Mouse (Mus musculus): Measurements from ENCODE around the gene Hic1.

Gene Hic1

GRCm38 (mm10) chr11:75169405-75170080 is at the start of gene Hic1:
Hic1 (minus strand) TSS chr11:75169519.
- no peak for DNase-seq (ENCODE audit: low read depth, low spot score)

DNA sequence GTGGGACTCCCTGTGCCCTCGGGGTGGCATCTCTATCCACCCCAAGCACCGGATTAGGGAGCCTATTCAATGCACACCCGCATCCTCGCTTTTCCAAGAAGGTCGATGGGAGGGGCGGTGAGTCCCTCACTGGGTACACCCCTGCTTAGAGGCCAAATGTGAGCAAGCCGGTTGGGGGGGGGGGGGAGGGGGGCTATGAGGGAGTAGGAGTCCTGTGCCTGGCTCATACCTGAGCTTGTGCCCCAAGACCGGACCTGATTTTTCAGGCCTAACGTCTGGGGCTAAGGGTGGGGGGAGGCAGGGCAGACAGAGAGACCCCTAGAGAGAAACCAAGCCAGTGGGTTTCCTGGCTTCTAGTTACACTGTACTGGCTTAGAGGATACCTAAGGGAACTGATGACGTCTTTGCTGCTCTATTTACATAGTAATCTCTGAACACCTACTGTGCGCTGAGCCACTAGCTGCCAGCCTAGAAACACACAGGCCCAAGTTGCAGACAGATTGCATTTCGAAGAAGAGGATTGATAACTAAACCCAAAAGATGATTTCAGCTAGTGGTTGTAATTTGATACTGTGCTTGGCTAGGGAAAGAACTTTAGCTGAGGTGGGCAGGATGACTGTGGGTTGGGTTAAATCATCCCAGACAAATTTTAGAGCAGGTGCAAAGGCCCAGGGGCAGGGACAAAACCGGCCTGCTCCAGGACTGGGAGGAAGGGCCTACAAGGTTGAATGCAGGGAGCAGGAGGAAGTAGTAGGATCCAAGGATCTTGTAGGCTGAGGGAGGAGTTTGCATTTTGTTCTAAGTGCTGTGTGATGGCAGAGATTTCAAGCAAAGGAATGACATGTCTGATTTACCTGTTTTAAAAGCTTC is 45.0 kb upstream of the Hic1 start:
- peak; percentile 59 for DNase-seq (ENCODE audit: low read depth, low spot score)

DNA sequence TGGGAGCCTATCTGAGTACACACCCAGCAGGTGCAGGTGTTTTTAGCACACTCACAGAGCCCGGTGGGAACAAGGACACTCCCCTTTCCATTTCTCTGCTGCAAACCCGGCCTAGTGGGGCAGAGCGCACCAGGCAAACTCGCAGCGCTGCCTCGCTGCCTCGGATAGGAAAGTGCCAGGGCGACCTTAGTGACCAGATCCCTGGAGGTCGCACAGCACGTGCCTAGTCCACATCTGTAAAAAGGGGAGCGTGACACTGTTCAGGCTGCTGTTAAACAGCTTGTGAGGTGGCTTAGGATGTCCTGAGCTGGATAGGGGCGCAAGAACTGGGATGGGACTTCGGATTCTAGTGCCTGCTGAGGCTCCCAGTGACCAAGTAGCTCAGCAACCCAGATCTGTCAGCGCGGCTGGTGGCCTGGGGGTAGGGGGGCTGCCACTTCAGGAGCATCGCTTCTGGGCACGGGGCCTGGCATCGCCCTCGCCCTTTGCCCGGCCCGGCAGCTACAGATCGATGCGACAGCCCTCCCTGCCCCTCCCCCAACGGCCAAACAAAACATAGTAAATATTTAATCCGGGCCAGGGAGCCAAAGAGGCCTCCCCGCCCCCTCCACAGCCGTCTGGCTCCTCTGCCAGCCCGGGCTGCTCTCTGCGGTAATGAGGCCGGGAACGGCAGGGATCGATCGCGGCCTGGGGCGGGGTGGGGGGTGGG is 44.2 kb upstream of the Hic1 start:
- peak; percentile 28 for DNase-seq (ENCODE audit: low read depth, low spot score)

DNA sequence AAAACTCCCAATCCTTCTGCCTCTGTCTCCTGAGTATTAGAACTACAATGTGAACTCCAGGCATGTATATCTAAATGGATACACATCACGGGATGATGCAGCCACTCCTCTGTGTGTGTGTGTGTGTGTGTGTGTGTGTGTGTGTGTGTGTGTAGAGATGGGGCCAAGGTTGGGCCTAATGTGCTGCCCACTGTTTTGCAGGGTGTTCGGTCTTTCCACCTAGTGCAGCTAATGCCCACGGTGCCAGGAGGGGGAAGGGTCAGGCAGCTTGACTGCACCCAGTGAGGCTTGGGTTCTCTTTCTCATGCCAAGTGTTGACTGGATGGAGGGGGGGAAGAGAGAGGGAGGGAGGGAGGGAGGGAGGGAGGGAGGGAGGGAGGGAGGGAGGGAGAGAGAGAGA is 43.6 kb upstream of the Hic1 start:
- no peak for DNase-seq (ENCODE audit: low read depth, low spot score)

DNA sequence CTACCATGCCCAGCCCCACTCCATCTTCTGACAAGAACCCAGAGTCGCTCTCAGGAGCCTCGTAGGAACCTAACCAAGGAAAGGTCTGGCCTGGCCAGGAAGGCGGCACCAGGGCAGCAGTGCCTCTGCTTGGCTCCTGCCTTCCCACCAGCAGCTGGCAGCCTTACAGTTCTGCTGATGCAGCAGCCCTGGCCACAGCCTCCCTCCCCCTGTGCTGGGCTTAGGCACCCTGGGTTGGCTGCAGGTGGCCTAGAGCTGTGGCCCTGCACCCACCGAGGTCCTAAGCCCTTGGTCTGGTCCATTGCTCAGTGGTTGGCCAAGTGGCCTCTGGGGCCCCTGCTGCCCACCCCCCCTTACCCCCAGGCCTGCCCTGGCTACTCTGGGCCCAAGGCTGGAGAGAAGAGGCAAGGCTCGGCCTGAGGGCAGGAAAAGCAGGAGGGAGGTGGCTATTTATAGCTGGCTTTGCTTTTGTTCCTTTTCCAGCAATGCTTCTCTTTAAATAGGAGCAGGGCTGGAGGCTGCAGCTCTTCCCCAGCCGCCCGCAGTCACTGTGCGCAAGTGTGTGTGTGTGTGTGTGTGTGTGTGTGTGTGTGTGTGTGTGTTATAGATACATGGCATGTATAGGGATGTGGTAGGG is 42.8 kb upstream of the Hic1 start:
- DNase-seq (ENCODE audit: low read depth, low spot score) = no peak

DNA sequence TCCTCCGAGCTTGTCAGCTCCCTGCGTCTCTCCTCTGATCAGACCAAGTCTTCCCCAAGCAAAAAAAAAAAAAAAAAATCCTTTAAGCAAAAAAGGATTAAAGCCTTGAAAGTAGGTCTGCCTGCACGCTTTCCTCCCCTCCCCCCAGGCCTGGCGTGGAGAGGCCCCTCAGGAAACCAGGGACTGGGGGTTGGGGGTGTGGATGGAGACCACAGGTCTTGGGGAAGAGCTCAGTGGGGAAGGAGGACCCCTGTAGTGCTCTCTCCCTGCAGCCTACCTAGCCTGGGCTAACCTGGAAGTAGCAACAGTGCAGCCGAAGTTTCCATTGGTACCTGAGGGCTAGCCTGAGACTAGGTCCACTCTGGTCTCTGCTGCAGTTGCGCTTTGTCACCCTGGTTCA is 41.4 kb upstream of the Hic1 start:
- DNase-seq (ENCODE audit: low read depth, low spot score) = no peak

DNA sequence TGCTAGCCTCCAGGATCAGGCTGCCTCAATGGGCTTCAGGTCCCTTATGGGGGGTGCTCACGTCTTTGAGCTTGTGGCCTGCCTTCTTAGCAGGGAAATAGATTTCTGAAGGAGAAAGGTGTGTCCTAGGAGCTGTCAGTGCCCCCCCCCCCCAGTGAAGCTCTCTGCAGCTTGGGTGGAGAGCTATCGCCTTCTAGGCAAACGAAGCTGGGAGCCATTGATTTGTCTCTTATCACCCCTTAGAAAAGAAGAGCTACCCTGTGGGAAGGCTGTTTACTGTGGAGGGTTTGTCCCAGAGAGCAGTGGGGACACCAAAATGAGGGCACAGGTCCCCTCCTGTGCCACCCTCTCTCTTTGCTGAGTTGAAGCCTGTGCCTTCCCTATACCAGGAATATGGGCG is 40.8 kb upstream of the Hic1 start:
- no peak for DNase-seq (ENCODE audit: low read depth, low spot score)

GRCm38 (mm10) chr11:75209363-75209762 is 40.0 kb upstream of the Hic1 start:
- DNase-seq (ENCODE audit: low read depth, low spot score) = no peak

- DNase-seq (ENCODE audit: low read depth, low spot score) = no peak
These were observed 37.0 kb upstream of the Hic1 start for GRCm38 (mm10) chr11:75206347-75206746.

GRCm38 (mm10) chr11:75204472-75204871 is 35.2 kb upstream of the Hic1 start:
- no peak for DNase-seq (ENCODE audit: low read depth, low spot score)

- no peak for DNase-seq (ENCODE audit: low read depth, low spot score)
These were observed 34.6 kb upstream of the Hic1 start for GRCm38 (mm10) chr11:75203926-75204325.

DNA sequence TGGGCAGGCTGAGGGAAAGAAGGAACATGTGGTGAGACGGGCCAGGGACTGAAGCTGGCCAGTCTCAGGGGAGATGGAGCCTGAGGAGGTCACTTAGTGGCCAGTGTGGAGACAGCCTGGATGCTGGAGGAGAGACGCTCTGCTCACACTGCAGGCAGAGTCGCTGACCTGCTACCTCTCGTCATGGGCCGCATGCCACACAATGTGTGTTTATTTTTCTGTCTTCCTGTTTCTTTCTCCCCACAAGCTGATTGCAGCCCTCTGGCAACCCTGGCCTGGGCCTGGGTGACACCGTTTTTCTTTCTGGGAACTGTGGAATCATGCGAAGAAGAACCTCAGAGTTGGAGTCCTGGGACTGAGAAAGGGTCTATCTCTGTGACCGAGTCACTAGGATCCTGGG is 32.4 kb upstream of the Hic1 start:
- DNase-seq (ENCODE audit: low read depth, low spot score) = no peak

DNA sequence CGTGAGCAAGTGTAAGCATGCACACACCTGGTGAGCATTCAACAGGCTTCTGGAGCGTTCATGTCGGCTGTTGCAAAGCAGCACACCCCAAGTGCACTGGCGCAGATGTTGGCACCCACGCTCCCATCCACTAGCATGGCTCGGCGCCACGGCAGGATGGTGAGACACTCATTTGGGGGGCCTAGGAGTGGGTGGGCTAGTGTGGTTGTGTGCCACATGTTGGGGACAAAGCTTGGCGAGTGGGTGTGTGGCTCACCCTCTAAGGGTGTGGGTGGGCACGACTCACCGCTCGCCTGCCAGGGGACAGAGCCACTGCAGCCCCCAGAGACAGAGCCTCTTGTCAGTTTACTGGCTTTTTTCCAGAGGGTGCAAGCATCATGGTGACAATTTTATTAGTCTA is 31.6 kb upstream of the Hic1 start:
- no peak for DNase-seq (ENCODE audit: low read depth, low spot score)

DNA sequence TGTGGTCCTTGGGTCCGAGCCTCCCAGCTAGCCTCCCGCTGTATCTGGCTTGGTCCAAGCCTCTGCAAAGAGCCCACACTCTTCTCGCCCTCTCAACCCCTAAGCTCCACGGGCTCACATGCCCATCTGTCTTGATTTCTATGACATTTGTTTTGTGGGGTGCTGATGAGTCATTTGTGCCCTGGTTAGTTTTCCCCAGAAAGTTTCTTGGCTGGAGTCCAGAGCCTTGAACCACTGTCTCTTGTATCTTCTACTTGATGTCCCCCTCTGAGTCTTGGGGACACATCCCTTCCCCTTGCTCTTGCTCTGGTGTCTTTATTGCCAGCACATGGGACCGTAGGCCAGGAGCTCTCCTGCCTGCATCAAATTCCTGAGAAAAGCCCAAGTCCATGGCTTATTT is 30.6 kb upstream of the Hic1 start:
- no peak for DNase-seq (ENCODE audit: low read depth, low spot score)

- DNase-seq (ENCODE audit: low read depth, low spot score) = no peak
These were observed 29.5 kb upstream of the Hic1 start for GRCm38 (mm10) chr11:75198792-75199191.

DNA sequence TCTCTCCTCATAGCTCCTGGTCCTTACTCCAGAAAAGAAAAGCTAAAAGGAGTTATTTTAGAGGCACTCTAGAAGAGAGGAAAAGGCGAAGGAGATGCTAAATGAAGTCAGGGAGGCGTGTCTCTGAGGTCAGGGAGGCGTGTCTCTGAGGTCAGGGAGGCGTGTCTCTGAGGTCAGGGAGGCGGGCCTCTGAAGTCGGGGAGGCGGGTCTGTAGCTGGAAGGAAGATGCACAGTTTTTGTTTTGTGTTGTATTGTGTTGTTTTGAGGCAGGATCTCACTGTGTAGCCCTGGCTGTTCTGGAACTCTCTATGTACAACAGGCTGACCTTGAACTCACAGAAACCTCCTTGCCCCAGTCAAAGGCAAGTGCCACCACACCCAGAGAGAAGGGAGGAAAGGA is 28.6 kb upstream of the Hic1 start:
- DNase-seq (ENCODE audit: low read depth, low spot score) = peak; percentile 56

DNA sequence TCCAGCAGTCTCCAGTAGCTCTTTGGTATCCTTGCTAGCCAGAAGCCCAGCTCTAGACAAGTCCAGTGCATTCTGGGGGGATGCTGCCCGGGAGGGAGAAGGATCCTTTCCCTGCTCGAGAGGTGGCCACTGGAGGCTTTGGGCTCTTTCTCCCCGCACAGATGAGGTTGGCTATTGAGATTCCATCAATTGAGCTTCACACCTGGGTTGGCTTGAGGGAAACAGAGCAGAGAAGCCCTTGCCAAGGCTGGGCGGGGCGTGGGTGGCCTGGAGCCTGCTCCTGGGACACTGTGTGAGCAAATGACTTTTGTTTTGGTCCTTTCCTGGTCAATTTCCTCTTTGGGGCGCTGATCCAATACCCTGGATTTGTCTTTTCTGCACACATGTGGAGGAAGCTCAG is 26.8 kb upstream of the Hic1 start:
- DNase-seq (ENCODE audit: low read depth, low spot score) = no peak

GRCm38 (mm10) chr11:75194850-75195461 is 25.6 kb upstream of the Hic1 start:
- DNase-seq (ENCODE audit: low read depth, low spot score) = peak; percentile 98

DNA sequence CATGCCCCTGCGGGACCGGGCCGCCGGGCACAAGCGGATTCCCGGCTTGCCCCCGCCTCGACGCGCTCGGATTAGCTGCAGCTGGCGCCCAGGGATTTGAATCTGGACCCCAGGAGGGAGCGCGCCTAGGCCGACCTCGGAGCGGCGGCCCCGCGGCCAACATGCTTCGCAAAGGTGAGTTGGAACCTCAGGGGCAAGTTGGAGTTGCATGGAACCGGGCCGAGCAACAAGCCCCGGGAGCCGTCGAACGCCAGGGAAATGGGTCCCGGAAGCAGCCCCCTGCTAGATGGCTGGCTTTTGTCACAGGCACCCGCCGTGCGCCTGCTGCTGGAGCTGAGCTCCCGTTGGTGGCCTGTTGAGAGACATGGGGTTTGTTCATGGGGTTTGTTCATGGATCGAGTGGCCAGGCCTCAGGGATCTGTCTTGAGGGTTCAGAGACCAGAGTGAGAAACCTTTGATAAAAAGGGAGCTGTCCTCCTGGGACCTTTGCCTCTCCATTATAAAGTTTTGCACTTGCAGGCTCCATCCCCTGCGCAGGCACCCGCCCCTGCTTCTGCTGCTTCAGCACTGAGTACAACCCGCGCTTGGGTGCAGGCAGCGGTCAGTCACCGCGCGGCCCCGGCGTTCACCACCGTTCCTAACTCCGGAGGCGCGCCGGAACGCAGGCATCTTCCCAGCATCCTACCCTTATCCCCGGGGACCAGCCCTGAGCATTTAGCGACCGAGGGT is 25.0 kb upstream of the Hic1 start:
- DNase-seq (ENCODE audit: low read depth, low spot score) = peak; percentile 50

- peak; percentile 55 for DNase-seq (ENCODE audit: low read depth, low spot score)
These were observed 24.1 kb upstream of the Hic1 start, which contains the start of gene Rtn4rl1 for GRCm38 (mm10) chr11:75193256-75194071. Rtn4rl1 (plus strand) TSS chr11:75193783.

Measured in ES-CJ7 (cell line).